Mouse (Mus musculus) lung, postnatal 0 days (tissue): ENCODE results near the gene Ccdc47.

Experiments used
- CTCF ChIP-seq: IDR thresholded peaks from 2 replicates; pipeline ENCODE4 v1.5.1; 2016; ENCODE audit warnings: antibody characterized with exemption, mild to moderate bottlenecking
- EP300 ChIP-seq: IDR thresholded peaks from 2 replicates; pipeline ENCODE4 v1.6.1; 2016; ENCODE audit warnings: antibody characterized with exemption, mild to moderate bottlenecking, control low read depth

- TF ChIP-seq CTCF (no peak), EP300 (no peak)
Observed at GRCm38 (mm10) chr11:106265570-106265969, 49.4 kb upstream of the Ccdc47 start.
